8 mouse cellular contexts compared by ENCODE assay signal in genomic region chr8:107587995-107588780, GRCm38 (mm10). TPM values are rescaled to one million over a fixed set of nuclear protein-coding genes. Genes with fewer than 3 reads are reported as not detected.
DNase-seq lines count a peak whose midpoint lies in the region; ATAC-seq lines count a peak whose summit lies in the region.

Gene Psmd7 (minus strand): TSS chr8:107588464.

- intact Hi-C loops in gastrocnemius, postnatal 14 days (cut with DNase I; ENCODE audit: low total_unique reads) = no loop called here
- intact Hi-C loops in left cerebral cortex, postnatal 10 days (cut with DNase I) = loop anchor here (10.0 kb wide), 1 partner anchor 483 kb away; no protein-coding TSS in a partner anchor

- peak; percentile 98 for ATAC-seq in inflammation-experienced regulatory T-cells, adult 6 months
- peak; percentile 97 for ATAC-seq in megakaryocyte-erythroid progenitor cell, adult 5-6 weeks (replicated peaks; ENCODE audit: low FRiP score, low TSS enrichment, poor library complexity, severe bottlenecking)

- DNase-seq in adipocyte (ENCODE audit: low spot score) = peak; percentile 98
- DNase-seq in embryo, embryonic 10 days (ENCODE audit: low spot score) = peak; percentile 97
- peak; percentile 94 for DNase-seq in gastrocnemius, postnatal 14 days
- DNase-seq in left cerebral cortex, postnatal 10 days (ENCODE audit: extremely low spot score in 1 of 2, low spot score in 2 of 2) = peak; percentile 91 to 96
- DNase-seq in right cerebral cortex, postnatal 25 days = peak; percentile 96
- DNase-seq in urinary bladder, postnatal 4 days (ENCODE audit: low spot score in 2 of 2) = peak; percentile 90 to 94

RNA-seq across cellular contexts. Expression of gene Psmd7, which starts in this region (rescaled TPM):
- total RNA-seq in gastrocnemius, postnatal 14 days (2021) = 100 to 1,000 TPM; 108 to 121 TPM
- polyA plus RNA-seq in inflammation-experienced regulatory T-cells, adult 6 months (2017; shearing (Covaris generic)) = 100 to 1,000 TPM; 112 to 157 (median 126) TPM
- total RNA-seq in left cerebral cortex, postnatal 10 days (2021) = 100 to 1,000 TPM; 107 TPM
- 258 and 283 TPM in 2 replicates for total RNA-seq in megakaryocyte-erythroid progenitor cell, adult 5-6 weeks (2014; fragmentation: Nextera tagmentation)
- 192 and 261 TPM in 2 replicates for total RNA-seq in megakaryocyte-erythroid progenitor cell, adult 5-6 weeks (2017)

Comparison
In these comparisons a context has a peak if more than half of its experiments do, and no peak if none do; other contexts are left out.
1. Peak in every context shown above with its lines: DNase-seq and ATAC-seq.